Mouse (Mus musculus) olfactory bulb, adult 2 months (tissue): ENCODE data around the gene Ptprf.

ENCODE experiments used
- CTCF ChIP-seq: fragments of 200-500 bp; IDR thresholded peaks from 2 replicates; pipeline ENCODE4 v1.5.1; 2012; ENCODE audit warnings: low read depth, mild to moderate bottlenecking, low read length, moderate library complexity; ENCODE audit not compliant: insufficient read depth
- POLR2A ChIP-seq: fragments of 200-500 bp; IDR thresholded peaks from 2 replicates; pipeline ENCODE4 v1.6.1; 2012; ENCODE audit warnings: mild to moderate bottlenecking, low read depth, low read length, moderate library complexity; ENCODE audit not compliant: insufficient read depth

DNA sequence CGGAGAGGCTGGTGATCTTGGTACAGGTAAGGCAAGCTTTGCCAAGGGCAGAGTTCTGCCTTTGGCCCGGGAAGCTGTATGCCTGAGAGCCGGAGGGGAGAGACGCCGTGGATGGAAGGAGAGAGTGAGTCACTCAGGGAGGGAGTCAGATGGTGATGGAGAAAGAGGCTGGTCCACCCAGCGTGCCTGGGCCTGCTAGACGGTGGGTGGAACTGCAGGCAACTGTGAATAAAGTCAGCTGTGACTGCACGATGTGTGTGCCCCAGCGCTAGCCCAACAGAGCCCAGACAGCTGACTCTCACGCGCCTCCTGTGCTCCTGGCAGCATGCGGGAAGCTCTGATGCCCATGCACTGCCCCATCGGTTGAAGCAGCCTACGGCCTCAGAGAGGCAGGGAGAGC is 45.4 kb downstream of the Ptprf start:
- TF ChIP-seq POLR2A, result no peak
- TF ChIP-seq CTCF, result no peak
